In genomic region chr2:122081728-122082456, GRCm38 (mm10) we compare ENCODE assay signal across 10 mouse cellular contexts. TPM values are rescaled to one million over a fixed set of nuclear protein-coding genes. Genes with fewer than 3 reads are reported as not detected.
DNase-seq lines count a peak whose midpoint lies in the region; ATAC-seq and TF ChIP-seq lines count a peak whose summit lies in the region.
"Had no signal": no experiment of that assay in that cellular context is flagged by ENCODE, and none has a peak within 500 bp of the region (broad histone marks: within the 10 kb centered on the region; RNA-seq: fewer than 3 reads in every experiment).

No protein-coding gene starts in this region.

- DNase-seq in cerebellum, adult 11 months, result peak; percentile 11
- DNase-seq in MN1 (ENCODE audit: low spot score), result peak; percentile 30
- no peak for DNase-seq in layer of hippocampus, adult 18-20 months (ENCODE audit: low spot score in 2 of 2)
- DNase-seq in heart, adult 2 months, result no peak
- DNase-seq: heart, adult 11 months had no signal

- no peak for TF ChIP-seq POLR2A in heart, adult 2 months (IDR thresholded peaks at IDR 0.05; ENCODE audit: insufficient read depth, low read depth, low read length)

- H3K9ac ChIP-seq in intestine, embryonic 16.5 days (ENCODE audit: low read depth, low read length), result no peak overlapping the region
- H3K9ac ChIP-seq in liver, embryonic 12.5 days, result no peak overlapping the region
- no peak overlapping the region for H3K9ac ChIP-seq in heart, adult 2 months (ENCODE audit: low read depth, low read length)
- H3K9ac ChIP-seq: embryonic facial prominence, embryonic 12.5 days had no signal

- H3K79me2 ChIP-seq in heart, adult 2 months (replicated peaks; ENCODE audit: control insufficient read depth, insufficient read depth, low read length), result no peaks in the 10 kb centered on the region

- TF ChIP-seq CTCF in heart, adult 2 months (IDR thresholded peaks at IDR 0.05), result no peak

- no peak overlapping the region for H3K4me2 ChIP-seq in intestine, embryonic 16.5 days (ENCODE audit: low read depth, low read length)
- H3K4me2 ChIP-seq in liver, embryonic 12.5 days, result no peak overlapping the region
- H3K4me2 ChIP-seq: embryonic facial prominence, embryonic 12.5 days had no signal

- ATAC-seq in cerebellum, adult (ENCODE audit: insufficient number of reproducible peaks, low FRiP score, low TSS enrichment), result no peak
- ATAC-seq in intestine, embryonic 16.5 days, result peak; percentile 86
- ATAC-seq in liver, embryonic 12.5 days, result peak; percentile 65
- no peak for ATAC-seq in granulocyte monocyte progenitor cell, adult 5-6 weeks (replicated peaks; ENCODE audit: poor library complexity, severe bottlenecking)

- peaks cover 8% of the 10 kb centered on the region for H3K4me1 ChIP-seq in intestine, embryonic 16.5 days (ENCODE audit: control insufficient read depth, insufficient read depth, low read length)
- H3K4me1 ChIP-seq in liver, embryonic 12.5 days, result no peaks in the 10 kb centered on the region
- no peaks in the 10 kb centered on the region; the same call in 1 of the 2 replicates for H3K4me1 ChIP-seq in heart, adult 2 months (ENCODE audit: control insufficient read depth, insufficient read depth, low read length)
- H3K4me1 ChIP-seq: embryonic facial prominence, embryonic 12.5 days had no signal

- no peak for TF ChIP-seq EP300 in heart, adult 2 months (IDR thresholded peaks at IDR 0.05; ENCODE audit: insufficient read depth, low read depth, low read length)

- intact Hi-C loops in heart, adult 2 months (cut with DNase I), result no loop called here

- no peak overlapping the region for H3K27ac ChIP-seq in intestine, embryonic 16.5 days (ENCODE audit: low read length)
- H3K27ac ChIP-seq in liver, embryonic 12.5 days, result no peak overlapping the region
- H3K27ac ChIP-seq in heart, adult 2 months, result no peak overlapping the region
- H3K27ac ChIP-seq: embryonic facial prominence, embryonic 12.5 days had no signal

- H3K9me3 ChIP-seq in intestine, embryonic 16.5 days (ENCODE audit: control insufficient read depth, low read length), result no peaks in the 10 kb centered on the region
- no peaks in the 10 kb centered on the region for H3K9me3 ChIP-seq in liver, embryonic 12.5 days (replicated peaks)
- H3K9me3 ChIP-seq: embryonic facial prominence, embryonic 12.5 days had no signal

- H3K4me3 ChIP-seq in intestine, embryonic 16.5 days (ENCODE audit: low read length), result no peak overlapping the region
- H3K4me3 ChIP-seq in liver, embryonic 12.5 days, result no peak overlapping the region
- no peak overlapping the region for H3K4me3 ChIP-seq in heart, adult 2 months
- H3K4me3 ChIP-seq: embryonic facial prominence, embryonic 12.5 days had no signal

- peaks cover 6% of the 10 kb centered on the region for H3K36me3 ChIP-seq in intestine, embryonic 16.5 days (ENCODE audit: control insufficient read depth, insufficient read depth, low read length)
- H3K36me3 ChIP-seq in liver, embryonic 12.5 days, result peaks cover 73% of the 10 kb centered on the region
- H3K36me3 ChIP-seq in heart, adult 2 months (ENCODE audit: control insufficient read depth, insufficient read depth, low read length), result no peaks in the 10 kb centered on the region; the same call in 1 of the 2 replicates

- WGBS in intestine, embryonic 16.5 days, result 24% methylated on average over 7 of the region's 7 CpGs
- 75% methylated on average over 7 of the region's 7 CpGs for WGBS in liver, embryonic 12.5 days (ENCODE audit: insufficient replicate concordance)
- WGBS in heart, adult 2 months, result 46% methylated on average over 7 of the region's 7 CpGs

- H3K27me3 ChIP-seq in intestine, embryonic 16.5 days (replicated peaks; ENCODE audit: control insufficient read depth, insufficient read depth, low read length), result no peaks in the 10 kb centered on the region
- H3K27me3 ChIP-seq in liver, embryonic 12.5 days (replicated peaks), result no peaks in the 10 kb centered on the region
- no peaks in the 10 kb centered on the region for H3K27me3 ChIP-seq in heart, adult 2 months (ENCODE audit: control insufficient read depth, insufficient read depth, low read length)
- H3K27me3 ChIP-seq: embryonic facial prominence, embryonic 12.5 days had no signal

RNA-seq across cellular contexts. Expression of gene Spg11, which starts 36.3 kb away (rescaled TPM):
- polyA plus RNA-seq in intestine, embryonic 16.5 days (2015; fragmentation: Nextera tagmentation; extraction: Ambion mirVana), result 7.0 and 7.6 TPM in 2 replicates
- polyA plus RNA-seq in liver, embryonic 12.5 days (2016; fragmentation: Nextera tagmentation; extraction: Ambion mirVana), result 5.8 and 6.2 TPM in 2 replicates
- 10 to 100 TPM; 14.3 to 14.7 TPM for total RNA-seq in layer of hippocampus, adult 18-20 months (2021)
- 10 to 100 TPM; 10.8 to 11.3 TPM for total RNA-seq in heart, adult 2 months (2021)
- polyA plus RNA-seq in heart, adult 2 months (2012; rRNA removed), result 3.8 and 6.7 TPM in 2 replicates
- 12.2 and 13.2 TPM in 2 replicates for total RNA-seq in granulocyte monocyte progenitor cell, adult 5-6 weeks (2014; fragmentation: Nextera tagmentation)
- 10.7 and 12.5 TPM in 2 replicates for total RNA-seq in granulocyte monocyte progenitor cell, adult 5-6 weeks (2017)

RNA-seq across cellular contexts. Expression of gene Eif3j1, which starts 53.5 kb away (rescaled TPM):
- 9.4 and 10.3 TPM in 2 replicates for polyA plus RNA-seq in intestine, embryonic 16.5 days (2015; fragmentation: Nextera tagmentation; extraction: Ambion mirVana)
- polyA plus RNA-seq in liver, embryonic 12.5 days (2016; fragmentation: Nextera tagmentation; extraction: Ambion mirVana), result 16.4 and 17.0 TPM in 2 replicates
- total RNA-seq in layer of hippocampus, adult 18-20 months (2021), result 10 to 100 TPM; 17.0 to 17.2 TPM
- total RNA-seq in heart, adult 2 months (2021), result 10 to 100 TPM; 20.0 to 22.2 TPM
- 4.7 and 15.6 TPM in 2 replicates for polyA plus RNA-seq in heart, adult 2 months (2012; rRNA removed)
- total RNA-seq in granulocyte monocyte progenitor cell, adult 5-6 weeks (2014; fragmentation: Nextera tagmentation), result 26.1 and 33.8 TPM in 2 replicates
- 33.5 and 36.9 TPM in 2 replicates for total RNA-seq in granulocyte monocyte progenitor cell, adult 5-6 weeks (2017)

Comparison
In these comparisons a context has a peak if more than half of its experiments do, and no peak if none do; other contexts are left out.
1. DNase-seq: peak in cerebellum, adult 11 months (single experiment) and MN1 (single experiment); none in layer of hippocampus, adult 18-20 months (0 of 2) and heart, adult 2 months (0 of 2).
2. ATAC-seq: peak in intestine, embryonic 16.5 days (single experiment) and liver, embryonic 12.5 days (single experiment); none in cerebellum, adult (single experiment) and granulocyte monocyte progenitor cell, adult 5-6 weeks (single experiment).